Mouse (Mus musculus) brain, adult 10 weeks (tissue): Measurements from ENCODE around the gene Trib2. TPM values are rescaled to one million over a fixed set of nuclear protein-coding genes. Genes with fewer than 3 reads are reported as not detected.

Source experiments
- polyA plus RNA-seq: library from polyadenylated mRNA; stranded (reverse); fragments of 350-450 nt; fragmentation: Illumina TruSeq; extraction: RNeasy Lipid Tissue Mini Kit (QIAGEN cat#74804); gene quantifications from one replicate; pipeline ENCODE4 v1.2.3, GENCODE M21; 2015; ENCODE audit warnings: low read depth, low replicate concordance

Trib2 gene
- polyA plus RNA-seq = 30.6 TPM

GRCm38 (mm10) chr12:15816740-15817178, at the start of gene Trib2:
Gene Trib2, minus strand, starts transcription at chr12:15816922.

